Comparison of ENCODE assay signal across 9 mouse cellular contexts in the genomic region with DNA sequence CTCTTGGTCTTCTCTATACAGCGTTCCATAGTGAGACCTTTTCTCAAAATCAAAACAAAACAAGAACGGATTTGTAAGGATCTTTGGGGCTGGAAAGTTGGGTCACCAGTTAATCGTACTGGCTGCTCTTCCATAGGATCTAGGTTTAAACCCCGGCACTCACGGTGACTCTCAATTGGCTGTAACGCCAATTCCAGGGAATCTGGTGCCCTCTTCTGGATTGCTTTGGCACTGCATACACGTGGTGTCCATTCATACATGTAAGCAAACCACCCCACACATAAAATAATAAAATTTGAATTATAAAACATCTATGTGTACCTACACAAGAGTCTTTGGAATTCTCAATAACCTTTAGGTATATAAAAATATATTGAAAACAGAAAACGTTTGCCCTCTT.
DNase-seq lines count a peak whose midpoint lies in the region; ATAC-seq and TF ChIP-seq lines count a peak whose summit lies in the region.
"Had no signal": no experiment of that assay in that cellular context is flagged by ENCODE, and none has a peak within 500 bp of the region (broad histone marks: within the 10 kb centered on the region; RNA-seq: fewer than 3 reads in every experiment).

No protein-coding gene starts in this region.

- H3K4me2 ChIP-seq in hindbrain, embryonic 11.5 days (replicated peaks; ENCODE audit: low read depth, low read length): no peak overlapping the region
- H3K4me2 ChIP-seq in hindbrain, embryonic 16.5 days (ENCODE audit: low read length): no peak overlapping the region

- H3K4me1 ChIP-seq in hindbrain, embryonic 11.5 days (replicated peaks; ENCODE audit: control insufficient read depth, insufficient read depth, low read length): no peaks in the 10 kb centered on the region
- H3K4me1 ChIP-seq in hindbrain, embryonic 16.5 days (ENCODE audit: control insufficient read depth, insufficient read depth, low read depth, low read length): no peaks in the 10 kb centered on the region
- H3K4me1 ChIP-seq in ES-Bruce4 (ENCODE audit: control insufficient read depth, insufficient read depth, low read length): peaks cover 3% of the 10 kb centered on the region
- H3K4me1 ChIP-seq in small intestine, adult 2 months (ENCODE audit: control insufficient read depth, insufficient read depth, insufficient read length, low read length): peaks cover 7% of the 10 kb centered on the region

- H3K27ac ChIP-seq in hindbrain, embryonic 11.5 days (ENCODE audit: low read depth, low read length): no peak overlapping the region
- H3K27ac ChIP-seq in hindbrain, embryonic 16.5 days (ENCODE audit: low read depth, low read length): no peak overlapping the region
- H3K27ac ChIP-seq in ES-Bruce4 (ENCODE audit: insufficient read depth, low read length): no peak overlapping the region
- H3K27ac ChIP-seq in small intestine, adult 2 months (ENCODE audit: insufficient read depth, low read depth, low read length): no peak overlapping the region

- peak; percentile 75 for TF ChIP-seq CTCF in ES-Bruce4 (IDR thresholded peaks at IDR 0.05; ENCODE audit: low read depth, low read length)
- TF ChIP-seq CTCF in small intestine, adult 2 months (IDR thresholded peaks at IDR 0.05; ENCODE audit: extremely low read depth, insufficient read length, insufficient replicate concordance, low read depth, low read length): peak; percentile 73; the same call in 1 of the 2 replicates

- intact Hi-C loops in left cerebral cortex, postnatal 36 days (cut with DNase I): no loop called here

- no peak for TF ChIP-seq EP300 in ES-Bruce4 (IDR thresholded peaks at IDR 0.05; ENCODE audit: insufficient read depth, low read depth, low read length)

- ATAC-seq in hindbrain, embryonic 11.5 days (ENCODE audit: low FRiP score): no peak
- no peak for ATAC-seq in hindbrain, embryonic 16.5 days

- no peak for TF ChIP-seq POLR2A in ES-Bruce4 (IDR thresholded peaks at IDR 0.05; ENCODE audit: insufficient read depth, low read length)
- no peak for TF ChIP-seq POLR2A in small intestine, adult 2 months (IDR thresholded peaks at IDR 0.05; ENCODE audit: low read depth, low read length)

- H3K4me3 ChIP-seq in hindbrain, embryonic 11.5 days (ENCODE audit: low read depth, low read length): no peak overlapping the region
- H3K4me3 ChIP-seq in hindbrain, embryonic 16.5 days (ENCODE audit: low read length): no peak overlapping the region
- no peak overlapping the region for H3K4me3 ChIP-seq in ES-Bruce4 (ENCODE audit: low read depth, low read length)
- H3K4me3 ChIP-seq in small intestine, adult 2 months (ENCODE audit: low read depth, low read length): no peak overlapping the region
- H3K4me3 ChIP-seq: erythroblast, embryonic 14.5 days had no signal

- 41% methylated on average over 8 of the region's 8 CpGs for WGBS in hindbrain, embryonic 11.5 days
- 46% methylated on average over 8 of the region's 8 CpGs for WGBS in hindbrain, embryonic 16.5 days
- 47% methylated on average over 8 of the region's 8 CpGs for WGBS in small intestine, adult 2 months

- no peaks in the 10 kb centered on the region for H3K9me3 ChIP-seq in hindbrain, embryonic 11.5 days (ENCODE audit: control insufficient read depth, low read length)
- H3K9me3 ChIP-seq in hindbrain, embryonic 16.5 days (ENCODE audit: control insufficient read depth, low read length): no peaks in the 10 kb centered on the region
- no peaks in the 10 kb centered on the region for H3K9me3 ChIP-seq in ES-Bruce4 (replicated peaks; ENCODE audit: control insufficient read depth, insufficient read depth, low read length, poor library complexity, severe bottlenecking)

- H3K27me3 ChIP-seq in hindbrain, embryonic 11.5 days (ENCODE audit: control insufficient read depth, insufficient read depth, low read length): no peaks in the 10 kb centered on the region
- no peaks in the 10 kb centered on the region for H3K27me3 ChIP-seq in hindbrain, embryonic 16.5 days (replicated peaks; ENCODE audit: control insufficient read depth, insufficient read depth, low read length)
- H3K27me3 ChIP-seq in ES-Bruce4 (ENCODE audit: control insufficient read depth, insufficient read depth, low read length, poor library complexity, severe bottlenecking): no peaks in the 10 kb centered on the region
- no peaks in the 10 kb centered on the region for H3K27me3 ChIP-seq in small intestine, adult 2 months (ENCODE audit: control insufficient read depth, insufficient read depth, low read length)

- DNase-seq in hindbrain, embryonic 11.5 days (ENCODE audit: low spot score): peak; percentile 66
- DNase-seq in adrenal gland, postnatal 25 days: peak; percentile 41
- DNase-seq in kidney, postnatal 10 days: peak; percentile 51
- no peak for DNase-seq in left cerebral cortex, postnatal 36 days (ENCODE audit: low spot score in 2 of 2)
- DNase-seq in cerebellum, adult 9-11 months: no peak

- no peaks in the 10 kb centered on the region for H3K36me3 ChIP-seq in hindbrain, embryonic 11.5 days (ENCODE audit: control insufficient read depth, insufficient read depth, low read length)
- no peaks in the 10 kb centered on the region for H3K36me3 ChIP-seq in hindbrain, embryonic 16.5 days (ENCODE audit: control insufficient read depth, insufficient read depth, low read length)
- H3K36me3 ChIP-seq in ES-Bruce4 (ENCODE audit: control insufficient read depth, insufficient read depth, low read length, poor library complexity, severe bottlenecking): no peaks in the 10 kb centered on the region
- H3K36me3 ChIP-seq in small intestine, adult 2 months (ENCODE audit: control insufficient read depth, insufficient read depth, low read length): no peaks in the 10 kb centered on the region

- H3K9ac ChIP-seq in hindbrain, embryonic 11.5 days (ENCODE audit: low read depth, low read length): no peak overlapping the region
- no peak overlapping the region for H3K9ac ChIP-seq in hindbrain, embryonic 16.5 days (ENCODE audit: low read depth, low read length)
- no peak overlapping the region for H3K9ac ChIP-seq in ES-Bruce4 (ENCODE audit: low read depth, poor library complexity, severe bottlenecking)

Comparison
In these comparisons a context has a peak if more than half of its experiments do, and no peak if none do; other contexts are left out.
1. DNase-seq: peak in hindbrain, embryonic 11.5 days (single experiment), adrenal gland, postnatal 25 days (single experiment) and kidney, postnatal 10 days (single experiment); none in left cerebral cortex, postnatal 36 days (0 of 2) and cerebellum, adult 9-11 months (single experiment).